Mouse (Mus musculus) lung, postnatal 4 days (tissue): Measurements from ENCODE around the gene Zc2hc1b.

Experiments used
- DNase-seq, 2 experiments: peaks; one replicate each; pipeline ENCODE4 v3.0.0; 2021

Zc2hc1b gene

GRCm38 (mm10) chr10:13171461-13171860 is 6.4 kb downstream of the Zc2hc1b start:
- no peak for DNase-seq

GRCm38 (mm10) chr10:13170739-13171448 is 6.9 kb downstream of the Zc2hc1b start:
- peak; percentile 13 to 49 for DNase-seq

GRCm38 (mm10) chr10:13168461-13168860 is 9.4 kb downstream of the Zc2hc1b start:
- no peak for DNase-seq

DNA sequence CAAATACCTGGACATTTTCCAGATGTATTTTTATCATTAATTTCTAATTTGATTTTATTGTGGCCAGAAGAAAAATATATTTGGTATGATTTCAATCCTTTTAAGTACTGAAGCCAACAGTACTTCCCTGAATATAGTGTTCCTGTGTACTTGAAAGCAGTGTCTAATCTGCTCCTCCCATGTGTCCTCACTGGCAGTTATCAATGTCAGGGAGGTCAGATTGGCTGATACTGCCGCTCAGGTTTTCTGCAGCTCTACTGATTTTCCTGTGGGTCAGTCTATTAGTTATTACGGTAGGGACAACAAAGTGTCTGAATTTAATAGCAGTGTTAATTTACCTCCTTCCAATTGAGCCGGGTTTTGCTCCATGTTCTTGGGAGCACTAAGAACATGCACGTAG is 15.8 kb downstream of the Zc2hc1b start:
- no peak for DNase-seq

- DNase-seq = no peak
Observed at GRCm38 (mm10) chr10:13160913-13161312, 16.9 kb downstream of the Zc2hc1b start.

DNA sequence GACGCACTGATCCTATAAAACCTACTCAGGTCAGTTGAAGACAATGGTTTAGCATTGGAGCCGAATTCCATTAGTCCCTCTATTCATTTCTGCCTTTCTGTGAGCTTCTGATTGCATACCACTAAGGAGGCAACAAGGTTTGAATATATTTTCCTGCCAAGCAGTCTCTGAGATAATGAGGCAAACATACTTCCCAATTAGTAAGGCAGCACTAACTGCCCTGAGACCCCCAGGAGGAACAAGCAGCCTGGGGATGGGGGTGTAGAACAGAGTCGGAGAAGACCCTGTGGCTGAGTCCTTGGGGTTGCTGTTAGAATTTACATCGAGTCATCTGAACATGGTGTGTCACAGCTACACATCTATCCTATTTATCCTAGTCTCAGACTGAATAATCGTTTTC is 22.4 kb downstream of the Zc2hc1b start:
- no peak for DNase-seq

DNA sequence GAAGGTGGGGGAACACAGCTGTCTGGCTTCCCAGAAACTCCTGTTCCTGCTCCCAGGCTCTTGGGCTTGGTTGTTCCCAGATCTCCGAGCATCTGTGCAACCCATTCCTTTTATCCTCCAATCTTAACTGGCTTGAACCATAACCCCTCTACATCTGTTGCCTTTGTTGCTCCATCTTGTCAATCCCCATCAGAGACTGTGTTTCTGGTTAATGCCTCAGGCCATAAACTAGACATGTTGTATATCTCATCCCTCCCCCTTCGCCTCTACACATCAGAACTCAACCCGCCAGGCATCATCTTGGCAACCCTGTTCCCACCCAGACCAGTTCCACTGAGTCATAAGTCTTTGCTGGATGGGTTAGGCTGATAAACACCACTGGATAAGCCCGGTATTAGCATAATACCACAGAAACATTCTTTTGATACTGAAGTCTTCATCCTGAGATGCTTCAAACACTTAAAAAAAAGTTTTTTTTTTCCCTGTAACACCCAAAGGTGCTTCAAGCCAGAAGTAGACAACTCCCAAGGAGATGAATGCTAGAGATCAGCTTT is 24.9 kb downstream of the Zc2hc1b start:
- DNase-seq = no peak

DNA sequence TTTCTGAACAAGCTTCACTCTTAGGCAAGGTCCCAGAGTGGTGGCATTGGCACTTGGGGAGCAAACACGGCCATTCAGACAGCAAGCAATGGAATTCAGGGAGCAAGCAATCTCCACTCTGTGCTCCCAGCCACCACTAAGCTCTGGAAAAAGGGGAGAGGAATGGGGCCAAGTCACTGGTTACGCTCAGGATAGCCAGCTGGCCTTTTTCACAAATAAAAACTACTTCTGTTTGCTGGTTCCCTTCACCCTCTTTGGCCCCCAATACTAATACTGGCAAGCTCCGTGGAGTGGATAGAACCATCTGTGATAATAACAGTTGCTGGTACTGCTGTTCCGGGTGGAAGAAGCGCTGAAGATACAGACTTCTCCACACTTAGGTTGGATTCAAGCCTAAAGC is 26.5 kb downstream of the Zc2hc1b start:
- DNase-seq = peak in 1 of 2 experiments; percentile 39

GRCm38 (mm10) chr10:13150435-13150834 is 27.4 kb downstream of the Zc2hc1b start:
- DNase-seq = no peak

DNA sequence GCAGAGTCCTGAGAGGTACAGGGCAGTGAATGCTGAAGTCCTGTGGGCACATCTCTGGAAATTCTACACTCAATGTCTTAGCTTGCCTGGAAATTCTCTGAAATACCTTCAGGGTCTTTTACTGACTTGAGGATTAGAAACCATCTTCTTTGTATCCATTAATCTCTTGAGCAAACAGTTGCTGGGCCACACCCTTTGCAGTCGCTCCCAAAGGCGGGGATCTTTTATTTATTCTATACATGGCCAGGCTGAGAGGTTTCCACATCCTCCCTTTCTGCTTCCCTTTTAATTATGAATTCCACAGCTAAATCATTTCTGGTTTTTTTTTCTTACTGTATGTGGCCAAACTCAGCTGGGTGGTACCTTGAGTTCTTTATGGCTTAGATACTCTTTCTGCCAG is 37.4 kb downstream of the Zc2hc1b start:
- no peak for DNase-seq

- no peak for DNase-seq
Observed at GRCm38 (mm10) chr10:13137906-13138305, 39.9 kb downstream of the Zc2hc1b start.

DNA sequence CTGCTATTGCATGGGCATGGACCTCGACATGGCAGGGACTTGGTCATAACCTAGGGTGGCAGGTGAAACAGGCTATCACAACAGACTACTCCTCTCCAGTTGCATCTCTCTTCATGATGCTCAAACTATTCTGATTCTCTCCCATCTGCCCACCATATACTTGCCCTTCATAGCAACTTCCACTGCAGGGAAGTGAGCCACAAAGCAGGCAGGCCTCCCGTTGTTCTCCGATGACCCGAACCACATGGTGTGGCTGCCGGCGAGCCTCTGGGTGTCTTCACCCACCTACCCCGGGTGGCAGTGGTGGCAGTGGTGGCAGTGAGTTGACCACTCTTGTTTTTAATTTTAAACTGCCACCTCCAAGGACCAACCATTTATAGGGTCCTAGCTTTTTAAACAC is 42.1 kb downstream of the Zc2hc1b start:
- DNase-seq = no peak

DNA sequence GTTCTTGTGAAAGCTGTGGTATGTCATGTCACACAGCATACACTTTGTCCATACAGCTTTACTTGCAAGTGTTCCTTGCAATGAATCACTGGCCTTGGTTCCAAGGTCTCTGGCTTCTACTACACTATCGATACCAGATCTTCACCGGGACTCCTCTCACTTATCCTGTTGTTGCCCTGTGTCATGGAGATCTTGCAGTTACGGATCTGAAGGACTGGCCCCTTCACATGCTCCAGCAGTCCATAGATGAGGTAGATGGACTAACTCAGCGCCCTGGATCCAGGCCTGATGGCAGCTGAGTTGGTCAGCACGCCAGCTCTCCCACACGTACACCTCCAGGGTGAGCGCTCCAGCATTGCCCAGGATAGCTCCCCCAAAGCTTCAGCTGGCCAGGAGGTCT is 42.5 kb downstream of the Zc2hc1b start:
- DNase-seq = no peak

DNA sequence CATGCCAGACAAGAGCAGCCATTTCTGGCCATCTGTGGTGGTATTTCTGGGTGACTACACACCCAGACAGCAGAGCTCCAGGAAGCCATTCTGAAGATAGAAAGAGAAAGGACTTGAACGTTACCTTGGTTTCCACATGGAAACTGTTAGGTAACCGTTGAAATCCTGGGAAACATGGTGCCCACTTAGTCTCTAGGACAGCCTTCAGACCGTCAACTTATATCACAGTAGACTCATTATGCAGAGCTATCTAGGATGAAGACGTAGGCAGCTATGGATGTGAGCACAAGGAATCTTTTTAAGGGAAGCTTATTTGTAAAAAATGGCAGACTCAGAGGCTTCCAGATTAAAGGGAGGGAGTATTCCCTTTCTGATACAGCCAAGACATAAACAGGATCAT is 44.0 kb downstream of the Zc2hc1b start:
- no peak for DNase-seq

GRCm38 (mm10) chr10:13127946-13128345 is 49.9 kb downstream of the Zc2hc1b start:
- DNase-seq = no peak

- DNase-seq = no peak
Observed at GRCm38 (mm10) chr10:13127335-13127734, 50.5 kb downstream of the Zc2hc1b start.

GRCm38 (mm10) chr10:13125811-13126210 is 52.0 kb downstream of the Zc2hc1b start:
- DNase-seq = no peak

DNA sequence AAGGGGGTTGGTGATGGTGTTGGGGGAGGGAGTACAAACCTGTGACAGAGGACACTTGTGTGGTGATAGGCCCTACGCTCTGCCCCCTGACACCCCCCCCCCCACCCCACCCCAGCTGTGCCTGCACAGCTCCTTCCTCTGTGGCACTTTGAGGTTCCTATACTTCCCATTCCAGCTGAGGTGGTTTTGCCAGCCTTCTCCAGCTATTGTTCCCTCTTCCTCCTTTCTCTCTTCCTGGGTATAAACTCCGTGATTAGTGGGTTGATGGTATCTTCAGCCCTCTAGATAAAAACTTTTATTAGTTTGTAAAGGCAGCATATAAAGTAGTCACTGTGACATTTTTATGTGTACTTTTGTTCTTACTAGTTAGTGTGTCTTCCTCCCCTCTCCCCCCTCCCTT is 58.5 kb downstream of the Zc2hc1b start:
- DNase-seq = no peak

DNA sequence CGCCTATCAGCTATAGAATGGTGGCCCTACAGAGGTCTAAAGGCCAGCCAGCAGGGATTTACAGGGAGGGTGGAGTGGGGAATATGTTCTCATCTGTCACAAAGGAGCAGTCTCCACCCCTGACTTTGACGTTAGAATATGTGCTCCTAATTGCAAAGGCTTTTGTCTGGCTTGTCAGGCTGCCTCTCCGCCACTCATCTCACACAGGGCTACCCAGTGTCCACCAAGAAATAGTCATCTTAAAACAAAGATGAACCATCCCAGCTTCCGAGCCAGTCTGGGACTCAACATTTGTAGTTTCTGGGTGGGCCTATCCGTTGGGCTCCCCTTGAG is 59.1 kb downstream of the Zc2hc1b start:
- DNase-seq = no peak

DNA sequence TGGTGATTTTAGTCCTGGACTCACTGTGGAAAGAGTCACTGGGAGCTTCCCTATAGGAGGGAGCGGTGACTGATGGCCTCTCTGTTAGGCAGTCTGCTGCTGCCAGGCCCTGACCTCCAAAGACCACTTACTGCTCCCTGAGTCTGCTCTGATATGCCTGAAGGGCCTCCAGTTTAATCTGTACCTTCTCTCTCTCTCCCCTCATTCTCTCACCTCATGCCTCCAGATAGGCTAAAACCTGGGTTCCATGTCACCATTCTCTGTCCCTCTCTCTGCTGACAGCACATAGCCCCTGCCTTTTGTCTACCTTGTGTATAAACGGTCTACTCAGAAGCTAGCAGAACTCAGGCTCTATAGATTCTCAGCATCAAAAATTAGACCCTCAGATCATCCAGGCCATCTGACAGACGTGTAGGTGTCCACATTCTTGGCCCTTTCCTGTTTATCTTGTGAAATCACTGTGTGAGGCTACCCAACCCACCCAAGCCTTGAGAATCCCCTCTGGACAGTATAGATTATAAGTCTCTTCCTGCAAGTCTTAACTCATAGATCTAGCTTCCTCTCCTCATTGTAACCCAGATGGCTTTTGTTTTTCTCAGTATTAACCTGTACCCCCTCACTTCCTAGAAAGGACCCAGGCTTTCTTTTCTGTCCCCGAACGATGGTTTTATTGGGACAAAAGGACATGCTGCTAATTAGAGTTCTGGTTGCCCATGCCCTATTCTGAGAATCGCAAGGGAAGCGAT is 59.6 kb downstream of the Zc2hc1b start:
- DNase-seq = no peak

- no peak for DNase-seq
Observed at GRCm38 (mm10) chr10:13116706-13117665, 60.8 kb downstream of the Zc2hc1b start.

GRCm38 (mm10) chr10:13115030-13115429 is 62.8 kb downstream of the Zc2hc1b start:
- no peak for DNase-seq

GRCm38 (mm10) chr10:13113641-13114040 is 64.2 kb downstream of the Zc2hc1b start:
- no peak for DNase-seq
